Mouse (Mus musculus) small intestine, adult 2 months (tissue): ENCODE data around the gene Abraxas1. TPM values are rescaled to one million over a fixed set of nuclear protein-coding genes. Genes with fewer than 3 reads are reported as not detected.

Experiments
- H3K27ac ChIP-seq: fragments of 200-500 bp; 2 replicates; pipeline ENCODE4 v1.5.1; 2012; ENCODE audit warnings: low read depth, low read length, control low read depth, inconsistent platforms; ENCODE audit not compliant: insufficient read depth
- H3K27me3 ChIP-seq: fragments of 200-500 bp; 2 replicates; pipeline ENCODE4 v1.6.1; 2012; ENCODE audit warnings: mild to moderate bottlenecking, moderate library complexity, low read length, inconsistent platforms; ENCODE audit not compliant: control insufficient read depth, insufficient read depth
- H3K36me3 ChIP-seq: fragments of 200-500 bp; 2 replicates; pipeline ENCODE4 v1.6.1; 2012; ENCODE audit warnings: mild to moderate bottlenecking, low read length, control low read depth, inconsistent platforms; ENCODE audit not compliant: control insufficient read depth, insufficient read depth
- H3K4me1 ChIP-seq: fragments of 200-500 bp; 2 replicates; pipeline ENCODE4 v1.6.1; 2012; ENCODE audit warnings: low read length, inconsistent platforms, mixed read lengths; ENCODE audit not compliant: control insufficient read depth, insufficient read depth, insufficient read length
- H3K4me3 ChIP-seq: fragments of 200-500 bp; 2 replicates; pipeline ENCODE4 v1.5.1; 2012; ENCODE audit warnings: low read depth, mild to moderate bottlenecking, control low read depth, inconsistent platforms, low read length, moderate library complexity
- CTCF ChIP-seq: fragments of 200-500 bp; IDR thresholded peaks from 2 replicates; pipeline ENCODE4 v1.5.1; 2012; ENCODE audit warnings: low read depth, mild to moderate bottlenecking, control low read depth, inconsistent platforms, low read length, moderate library complexity, mixed read lengths; ENCODE audit not compliant: insufficient replicate concordance, insufficient read length; ENCODE audit errors: extremely low read depth
- POLR2A ChIP-seq: fragments of 200-500 bp; IDR thresholded peaks from 2 replicates; pipeline ENCODE4 v1.6.1; 2012; ENCODE audit warnings: low read depth, mild to moderate bottlenecking, control low read depth, inconsistent platforms, low read length, moderate library complexity
- WGBS: fragments of 180-500 bp; shearing (Covaris S2); methylation state at CpG from one replicate; pipeline ENCODE4 v1.1.7; 2018; 5-methylcytosine and 5-hydroxymethylcytosine counted together
- polyA plus RNA-seq: library from polyadenylated mRNA; depleted of rRNA; stranded (reverse); fragments of >200 nt; gene quantifications from 2 replicates; pipeline ENCODE4 v1.2.3, GENCODE M21; 2012; rRNA removed

Gene Abraxas1
- 0.63 and 0.95 TPM in 2 replicates for polyA plus RNA-seq

GRCm38 (mm10) chr5:100820483-100821184 is at the start of gene Abraxas1:
Abraxas1 (minus strand) TSS chr5:100820965.
- Histone ChIP-seq H3K27ac (no peak within 1 kb of the TSS), H3K4me1 (peaks cover 2% of the 10 kb centered on the region), H3K36me3 (peaks cover 6% of the 10 kb centered on the region; the same call in 1 of the 2 replicates), H3K27me3 (no peaks in the 10 kb centered on the region), H3K4me3 (peak within 1 kb of the TSS; percentile 89)
- under 1% methylated on average over 63 of the region's 63 CpGs for WGBS
- no peak for TF ChIP-seq CTCF
- TF ChIP-seq POLR2A = peak; percentile 70; the same call in 1 of the 2 replicates

DNA sequence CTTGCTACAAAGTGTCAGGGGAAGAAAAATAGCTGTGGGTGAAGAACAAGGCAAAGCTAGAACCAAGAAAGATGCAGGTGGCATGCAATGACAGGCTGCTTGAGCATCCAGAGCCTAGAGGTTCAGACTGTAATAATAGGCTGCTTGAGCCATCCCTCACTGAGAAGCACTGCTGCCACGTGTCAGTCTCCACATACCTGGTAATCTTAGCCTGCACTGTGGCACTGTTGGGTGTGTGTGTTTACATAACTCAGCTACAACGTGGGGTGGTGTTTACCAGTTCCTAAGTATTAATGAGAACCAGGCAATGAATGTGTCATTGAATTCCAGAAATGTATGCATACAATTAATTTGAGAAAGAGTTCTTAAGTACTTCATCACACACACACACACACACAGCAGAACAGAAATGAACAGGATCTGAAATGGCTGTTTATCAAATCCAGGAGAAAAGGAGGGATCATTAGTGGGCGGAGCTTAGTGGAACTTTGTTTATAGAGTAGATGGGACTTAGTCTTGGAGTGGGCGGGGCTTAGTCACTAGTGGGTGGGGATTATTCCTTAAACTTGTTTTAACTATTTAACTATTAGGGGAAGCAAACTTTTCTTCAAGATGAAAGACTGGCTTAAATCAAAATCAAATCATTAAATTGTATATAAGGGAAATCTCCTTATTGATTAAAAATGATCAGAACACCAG is 48.6 kb upstream of the Abraxas1 start:
- H3K27ac ChIP-seq = peak overlapping the region; percentile 39
- H3K27me3 ChIP-seq = no peaks in the 10 kb centered on the region
- 43% methylated on average over 4 of the region's 4 CpGs for WGBS
- peaks cover 14% of the 10 kb centered on the region for H3K4me1 ChIP-seq
- TF ChIP-seq CTCF = no peak
- no peak for TF ChIP-seq POLR2A
- H3K36me3 ChIP-seq = peaks cover 3% of the 10 kb centered on the region
- H3K4me3 ChIP-seq = no peak overlapping the region

DNA sequence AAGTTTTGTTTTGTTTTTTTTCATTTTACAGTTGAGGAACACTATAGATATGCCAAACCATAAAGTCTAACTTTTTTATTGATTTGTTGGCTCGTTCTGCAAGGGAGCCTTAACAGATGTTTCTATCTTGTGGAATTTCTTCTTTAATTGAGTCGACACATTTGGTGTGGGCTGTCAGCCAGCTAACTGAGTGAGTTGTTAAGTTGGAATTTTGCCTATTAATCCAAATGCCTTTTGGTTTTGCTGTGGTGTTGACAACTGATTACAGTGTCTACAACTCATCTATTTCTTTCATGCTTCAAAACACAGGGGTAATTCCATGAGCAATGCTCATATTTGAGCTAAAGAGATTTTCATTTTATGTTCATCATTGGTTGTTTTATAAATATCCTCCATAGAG is 45.4 kb upstream of the Abraxas1 start:
- H3K4me1 ChIP-seq = peaks cover 26% of the 10 kb centered on the region
- H3K27me3 ChIP-seq = no peaks in the 10 kb centered on the region
- 13% methylated on average over 2 of the region's 2 CpGs for WGBS
- peak overlapping the region; percentile 70; the same call in 1 of the 2 replicates for H3K27ac ChIP-seq
- H3K36me3 ChIP-seq = peaks cover 3% of the 10 kb centered on the region
- TF ChIP-seq POLR2A (no peak), CTCF (no peak)
- H3K4me3 ChIP-seq = no peak overlapping the region

GRCm38 (mm10) chr5:100864438-100864837 is 43.7 kb upstream of the Abraxas1 start:
- Histone ChIP-seq H3K27me3 (no peaks in the 10 kb centered on the region), H3K4me3 (no peak overlapping the region; the same call in 1 of the 2 replicates), H3K27ac (peak overlapping the region; percentile 90), H3K4me1 (peaks cover 33% of the 10 kb centered on the region), H3K36me3 (no peaks in the 10 kb centered on the region)
- WGBS = 24% methylated on average over 6 of the region's 6 CpGs
- TF ChIP-seq POLR2A (no peak), CTCF (no peak)

GRCm38 (mm10) chr5:100863091-100863490 is 42.3 kb upstream of the Abraxas1 start:
- H3K36me3 ChIP-seq = no peaks in the 10 kb centered on the region
- no peak overlapping the region; the same call in 1 of the 2 replicates for H3K27ac ChIP-seq
- H3K4me3 ChIP-seq = no peak overlapping the region
- H3K27me3 ChIP-seq = no peaks in the 10 kb centered on the region
- H3K4me1 ChIP-seq = peaks cover 37% of the 10 kb centered on the region
- TF ChIP-seq POLR2A = no peak
- no peak for TF ChIP-seq CTCF
- 92% methylated on average over 2 of the region's 2 CpGs for WGBS

DNA sequence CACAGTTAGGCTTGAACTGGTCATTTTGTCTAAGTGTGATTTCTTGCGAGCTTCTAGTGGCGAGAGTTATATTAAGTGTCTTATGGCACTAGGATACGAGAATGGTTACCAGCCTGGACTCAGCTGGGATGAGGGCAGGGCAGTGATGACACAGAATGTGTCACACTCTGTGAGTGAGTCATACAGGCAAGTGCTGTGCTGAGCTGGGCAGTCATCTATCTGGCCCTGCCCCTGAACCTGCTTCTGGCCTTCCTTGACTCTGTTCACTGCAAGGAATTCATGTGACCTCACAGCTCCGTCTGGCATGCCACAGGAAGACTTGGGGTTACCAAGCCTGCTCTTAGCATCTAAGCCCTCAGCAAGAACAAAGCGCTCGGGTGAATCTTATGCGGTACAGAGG is 41.0 kb upstream of the Abraxas1 start:
- peak overlapping the region; percentile 88 for H3K27ac ChIP-seq

GRCm38 (mm10) chr5:100861140-100861539 is 40.4 kb upstream of the Abraxas1 start:
- H3K4me1 ChIP-seq = peaks cover 36% of the 10 kb centered on the region
- H3K4me3 ChIP-seq = no peak overlapping the region
- 46% methylated on average over 4 of the region's 4 CpGs for WGBS
- H3K36me3 ChIP-seq = peaks cover 9% of the 10 kb centered on the region
- H3K27ac ChIP-seq = peak overlapping the region; percentile 88
- H3K27me3 ChIP-seq = no peaks in the 10 kb centered on the region
- TF ChIP-seq CTCF (no peak), POLR2A (no peak)

More for the DNA sequence above, 41.0 kb upstream of the Abraxas1 start:
- WGBS = 72% methylated on average over 7 of the region's 7 CpGs
- no peak overlapping the region for H3K4me3 ChIP-seq
- TF ChIP-seq CTCF (no peak), POLR2A (no peak)
- H3K27me3 ChIP-seq = no peaks in the 10 kb centered on the region
- H3K4me1 ChIP-seq = peaks cover 36% of the 10 kb centered on the region
- H3K36me3 ChIP-seq = peaks cover 5% of the 10 kb centered on the region
